Mouse (Mus musculus) embryo, embryonic 10 days (tissue): ENCODE results near the gene Chn2.
"Not testable (repeated sequence)": the region's sequence is repeated elsewhere in the genome, so short reads cannot be mapped to it uniquely, and the experiment has no call there.

Source experiments
- DNase-seq: peaks from one replicate; pipeline ENCODE4 v3.0.0-alpha.2; 2015; ENCODE audit warnings: low spot score

The Chn2 gene

GRCm38 (mm10) chr6:54158317-54158716 is 119.0 kb downstream of the Chn2 start:
- peak; percentile 39 for DNase-seq

GRCm38 (mm10) chr6:54160677-54161076 is 121.3 kb downstream of the Chn2 start:
- no peak for DNase-seq

- peak; percentile 2 for DNase-seq
Observed at GRCm38 (mm10) chr6:54161246-54161645, 121.9 kb downstream of the Chn2 start.

GRCm38 (mm10) chr6:54162321-54162720 is 123.0 kb downstream of the Chn2 start:
- no peak for DNase-seq

GRCm38 (mm10) chr6:54162786-54163185 is 123.4 kb downstream of the Chn2 start:
- DNase-seq: no peak

- DNase-seq: no peak
Observed at GRCm38 (mm10) chr6:54163702-54164101, 124.3 kb downstream of the Chn2 start.

- DNase-seq: peak; percentile 69
Observed at GRCm38 (mm10) chr6:54164777-54165176, 125.4 kb downstream of the Chn2 start.

GRCm38 (mm10) chr6:54165246-54165645 is 125.9 kb downstream of the Chn2 start:
- no peak for DNase-seq

GRCm38 (mm10) chr6:54165863-54166262 is 126.5 kb downstream of the Chn2 start:
- no peak for DNase-seq

- no peak for DNase-seq
Observed at GRCm38 (mm10) chr6:54166991-54167546, 127.7 kb downstream of the Chn2 start.

- no peak for DNase-seq
Observed at GRCm38 (mm10) chr6:54170286-54170894, 131.0 kb downstream of the Chn2 start.

GRCm38 (mm10) chr6:54171385-54171784 is 132.0 kb downstream of the Chn2 start:
- DNase-seq: no peak

GRCm38 (mm10) chr6:54175473-54176215 is 136.3 kb downstream of the Chn2 start:
- DNase-seq: no peak

GRCm38 (mm10) chr6:54177081-54177480 is 137.7 kb downstream of the Chn2 start:
- DNase-seq: not testable (repeated sequence)

GRCm38 (mm10) chr6:54179056-54179873 is 139.9 kb downstream of the Chn2 start:
- DNase-seq: no peak

- DNase-seq: no peak
Observed at GRCm38 (mm10) chr6:54179874-54180212, 140.5 kb downstream of the Chn2 start.

GRCm38 (mm10) chr6:54183825-54184578 is 144.6 kb downstream of the Chn2 start:
- DNase-seq: no peak

GRCm38 (mm10) chr6:54193631-54194305 is 154.4 kb downstream of the Chn2 start:
- DNase-seq: no peak

GRCm38 (mm10) chr6:54197821-54198412 is 158.6 kb downstream of the Chn2 start:
- no peak for DNase-seq

- DNase-seq: no peak
Observed at GRCm38 (mm10) chr6:54199516-54199915, 160.2 kb downstream of the Chn2 start.
